Mouse (Mus musculus) liver, embryonic 14.5 days (tissue): Measurements from ENCODE around the gene Srxn1.

ENCODE experiments used
- CTCF ChIP-seq: IDR thresholded peaks from 2 replicates; pipeline ENCODE4 v1.5.1; 2016; ENCODE audit warnings: antibody characterized with exemption, low read depth, control low read depth
- EP300 ChIP-seq: IDR thresholded peaks from 2 replicates; pipeline ENCODE4 v1.6.1; 2016; ENCODE audit warnings: antibody characterized with exemption, low read depth

- TF ChIP-seq CTCF (no peak), EP300 (no peak)
Observed at GRCm38 (mm10) chr2:152087111-152087510, 18.2 kb upstream of the Srxn1 start.
